Mouse (Mus musculus) kidney, embryonic 14.5 days (tissue): ENCODE data around the gene Kiss1r. TPM values are rescaled to one million over a fixed set of nuclear protein-coding genes. Genes with fewer than 3 reads are reported as not detected.

Experiments
- ATAC-seq: fragments of 200-750 bp; cut with Nextera tagmentation; 2 replicates; pipeline ENCODE4 v1.8.0; 2017; ENCODE audit warnings: moderate number of reproducible peaks, mild to moderate bottlenecking, moderate TSS enrichment, moderate library complexity; ENCODE audit not compliant: low FRiP score, low TSS enrichment
- H3K27ac ChIP-seq: fragments of 300-500 bp; sonication (generic); 2 replicates; pipeline ENCODE4 v1.5.1; 2014; ENCODE audit warnings: low read depth, mild to moderate bottlenecking, low read length, moderate library complexity, mixed read lengths
- H3K27me3 ChIP-seq: fragments of 300-500 bp; sonication (generic); 2 replicates; pipeline ENCODE4 v1.6.1; 2014; ENCODE audit warnings: mild to moderate bottlenecking, low read length; ENCODE audit not compliant: control insufficient read depth, insufficient read depth
- H3K36me3 ChIP-seq: fragments of 300-500 bp; sonication (generic); 2 replicates; pipeline ENCODE4 v1.6.1; 2014; ENCODE audit warnings: low read length, mixed read lengths; ENCODE audit not compliant: control insufficient read depth, insufficient read depth
- H3K4me1 ChIP-seq: fragments of 300-500 bp; sonication (generic); 2 replicates; pipeline ENCODE4 v1.6.1; 2014; ENCODE audit warnings: low read length, mixed read lengths; ENCODE audit not compliant: control insufficient read depth, insufficient read depth
- H3K4me2 ChIP-seq: fragments of 300-500 bp; sonication (generic); replicated peaks from 2 replicates; pipeline ENCODE4 v1.6.1; 2014; ENCODE audit warnings: low read depth, mild to moderate bottlenecking, low read length
- H3K4me3 ChIP-seq: fragments of 300-500 bp; sonication (generic); 2 replicates; pipeline ENCODE4 v1.5.1; 2014; ENCODE audit warnings: mild to moderate bottlenecking, low read length
- H3K9ac ChIP-seq: fragments of 300-500 bp; sonication (generic); 2 replicates; pipeline ENCODE4 v1.6.1; 2014; ENCODE audit warnings: low read depth, mild to moderate bottlenecking, low read length, moderate library complexity
- H3K9me3 ChIP-seq: fragments of 300-500 bp; sonication (generic); 2 replicates; pipeline ENCODE4 v1.6.1; 2016; ENCODE audit warnings: low read length; ENCODE audit not compliant: control insufficient read depth
- WGBS: fragments of 180-500 bp; shearing (Covaris S2); extraction: QIAGEN DNeasy Blood & Tissue Kit; methylation state at CpG from one replicate; pipeline ENCODE4 v1.1.7; 2014; 5-methylcytosine and 5-hydroxymethylcytosine counted together
- polyA plus RNA-seq: library from polyadenylated mRNA; unstranded; fragments of >200 nt; fragmentation: Nextera tagmentation; extraction: Ambion mirVana; gene quantifications from 2 replicates; pipeline ENCODE4 v1.2.1, GENCODE M21; 2014

Gene Kiss1r
- polyA plus RNA-seq, 1 experiment from 2014 or later = 0.47 TPM

DNA sequence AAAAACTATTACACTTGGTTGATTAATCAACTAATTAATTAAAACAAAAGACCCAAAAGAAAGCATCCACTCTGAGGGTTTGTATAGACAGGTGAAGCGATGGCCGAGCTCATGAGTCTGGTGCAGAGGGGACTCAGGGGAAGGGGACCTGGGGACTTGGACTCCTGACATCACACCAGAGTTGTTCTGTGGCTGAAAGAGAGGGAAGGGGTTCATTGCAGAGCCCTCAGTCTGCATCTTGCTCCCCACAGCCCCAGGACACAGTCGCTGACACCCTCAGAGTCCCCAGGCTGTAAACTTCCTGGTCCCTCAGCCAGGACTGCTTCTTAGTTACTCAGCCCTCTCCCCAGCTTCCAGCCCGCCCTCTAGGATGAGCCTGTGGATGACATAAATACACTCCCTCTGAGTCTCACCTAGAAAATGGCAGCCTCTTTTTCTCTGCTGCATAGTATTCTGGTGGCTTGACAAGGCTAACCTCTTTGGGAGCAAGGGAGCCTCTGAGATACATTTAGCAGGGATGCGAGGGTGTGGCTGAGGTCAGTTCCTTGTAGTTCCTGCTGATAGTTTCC lies 845 bp downstream of the Kiss1r start:
- H3K36me3 ChIP-seq = peaks cover 4% of the 10 kb centered on the region; the same call in 1 of the 2 replicates
- peak overlapping the region; percentile 62 for H3K4me2 ChIP-seq
- no peak for ATAC-seq
- no peaks in the 10 kb centered on the region for H3K9me3 ChIP-seq
- peak overlapping the region; percentile 53; the same call in 1 of the 2 replicates for H3K4me3 ChIP-seq
- H3K27ac ChIP-seq = no peak overlapping the region
- H3K27me3 ChIP-seq = peaks cover 51% of the 10 kb centered on the region
- H3K4me1 ChIP-seq = peaks cover 28% of the 10 kb centered on the region
- 73% methylated on average over 5 of the region's 5 CpGs for WGBS
- H3K9ac ChIP-seq = no peak overlapping the region

DNA sequence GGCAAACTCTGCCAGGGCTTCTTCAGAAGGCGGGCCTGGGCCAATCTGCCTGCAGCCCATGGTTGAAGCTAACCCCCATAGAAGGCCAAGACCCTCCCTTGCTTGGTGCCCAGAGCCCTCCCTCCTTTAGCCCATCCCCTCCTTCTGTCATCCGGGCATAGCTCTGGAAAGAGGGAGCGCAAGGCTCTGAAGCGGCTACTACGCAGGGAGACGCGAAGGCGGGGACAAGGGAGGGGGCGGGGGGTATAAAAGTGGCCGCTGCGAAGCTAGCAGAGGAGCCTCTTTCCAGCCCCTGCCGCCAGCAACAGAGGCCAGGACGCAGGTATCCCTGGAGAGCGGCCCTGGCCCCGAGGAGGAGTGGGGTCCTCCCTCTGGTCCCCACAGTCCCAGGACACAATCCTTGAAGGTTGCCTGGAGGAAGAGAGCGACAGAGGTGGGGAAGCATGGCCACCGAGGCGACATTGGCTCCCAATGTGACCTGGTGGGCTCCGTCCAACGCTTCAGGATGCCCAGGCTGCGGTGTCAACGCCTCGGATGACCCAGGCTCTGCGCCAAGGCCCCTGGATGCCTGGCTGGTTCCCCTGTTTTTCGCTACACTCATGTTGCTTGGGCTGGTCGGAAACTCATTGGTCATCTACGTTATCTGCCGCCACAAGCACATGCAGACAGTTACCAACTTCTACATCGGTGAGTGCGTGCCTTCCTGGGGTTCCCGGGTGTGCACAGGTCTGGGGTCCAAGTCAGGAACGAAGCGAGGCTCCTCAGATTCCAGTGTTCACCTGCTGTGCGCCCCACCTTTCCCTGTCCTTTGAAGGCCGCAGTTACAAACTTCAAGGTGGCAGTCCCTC lies 1.7 kb downstream of the Kiss1r start:
- WGBS = 6% methylated on average over 35 of the region's 35 CpGs
- H3K27ac ChIP-seq = no peak overlapping the region
- H3K9me3 ChIP-seq = no peaks in the 10 kb centered on the region
- no peak for ATAC-seq
- H3K9ac ChIP-seq = 0 out of 2 replicates have a peak overlapping the region, but pooled peaks have one; percentile 40
- H3K36me3 ChIP-seq = no peaks in the 10 kb centered on the region
- peaks cover 58% of the 10 kb centered on the region for H3K27me3 ChIP-seq
- peaks cover 28% of the 10 kb centered on the region for H3K4me1 ChIP-seq
- H3K4me3 ChIP-seq = peak overlapping the region; percentile 12; the same call in 1 of the 2 replicates
- H3K4me2 ChIP-seq = peak overlapping the region; percentile 32

DNA sequence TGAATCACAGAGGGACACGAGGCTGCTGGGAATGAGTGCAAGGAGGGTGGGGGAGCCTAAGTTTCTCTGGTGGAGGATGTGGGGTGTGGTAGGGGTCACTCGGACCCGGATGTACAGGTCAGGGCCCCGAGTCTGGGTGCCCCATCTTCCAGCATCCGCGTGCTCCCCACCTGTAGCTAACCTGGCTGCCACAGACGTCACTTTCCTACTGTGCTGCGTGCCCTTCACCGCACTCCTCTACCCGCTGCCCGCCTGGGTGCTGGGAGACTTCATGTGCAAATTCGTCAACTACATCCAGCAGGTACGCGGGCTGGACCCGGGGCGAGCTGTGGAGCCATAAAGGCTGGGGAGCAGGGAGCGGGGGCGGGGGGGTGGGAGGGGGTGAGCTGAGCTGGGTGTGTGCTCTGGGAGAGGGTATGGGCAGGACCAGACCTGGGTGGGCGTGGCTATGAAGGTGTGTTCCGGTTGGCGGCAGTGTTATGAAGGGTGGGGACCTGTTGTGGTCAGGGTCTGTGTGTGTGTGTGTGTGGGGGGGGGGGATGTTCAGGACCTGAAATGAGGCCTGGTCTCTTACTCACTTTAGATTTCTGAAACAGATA lies 2.6 kb downstream of the Kiss1r start:
- Histone ChIP-seq H3K27ac (no peak overlapping the region), H3K9me3 (no peaks in the 10 kb centered on the region), H3K4me3 (peak overlapping the region; percentile 21), H3K4me1 (peaks cover 24% of the 10 kb centered on the region), H3K27me3 (peaks cover 58% of the 10 kb centered on the region), H3K36me3 (no peaks in the 10 kb centered on the region), H3K9ac (no peak overlapping the region), H3K4me2 (peak overlapping the region; percentile 32)
- no peak for ATAC-seq
- WGBS = 4% methylated on average over 21 of the region's 21 CpGs

DNA sequence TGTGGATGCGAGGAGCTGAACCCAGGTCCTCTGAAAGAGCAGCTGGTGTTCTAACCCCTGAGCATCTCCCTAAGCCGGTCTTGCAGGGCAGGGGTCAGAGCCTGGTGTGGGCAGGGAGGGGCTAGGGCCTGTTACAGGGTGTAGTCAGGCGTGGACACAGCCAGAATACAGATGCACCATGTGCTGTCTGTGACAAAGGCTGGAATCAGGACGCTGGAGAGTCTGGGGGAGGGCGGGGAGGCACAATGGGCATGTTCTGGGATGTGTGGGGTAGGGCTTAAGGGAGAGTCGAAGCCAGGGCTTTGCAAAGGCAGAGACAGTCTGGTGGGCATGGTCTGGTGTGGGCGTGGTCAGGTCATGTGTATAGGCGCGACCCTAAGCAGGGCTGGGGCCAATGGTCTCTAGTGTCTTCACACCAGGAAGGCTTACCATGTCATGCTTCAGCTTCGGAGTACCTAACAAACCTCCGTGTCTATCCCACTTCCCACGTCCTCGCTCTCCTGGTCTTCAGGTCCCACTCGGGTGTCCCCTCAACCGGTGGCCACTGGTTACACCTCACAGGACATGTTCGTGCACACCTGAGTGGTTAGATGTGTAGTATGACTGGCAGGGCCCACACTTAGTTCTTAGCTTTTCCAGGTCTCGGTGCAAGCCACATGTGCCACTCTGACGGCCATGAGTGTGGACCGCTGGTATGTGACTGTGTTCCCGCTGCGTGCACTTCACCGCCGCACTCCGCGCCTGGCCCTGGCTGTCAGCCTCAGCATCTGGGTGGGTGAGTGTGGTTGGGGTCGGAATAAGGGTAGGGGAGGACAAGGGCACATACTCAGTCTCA lies 3.5 kb downstream of the Kiss1r start:
- no peak overlapping the region for H3K9ac ChIP-seq

DNA sequence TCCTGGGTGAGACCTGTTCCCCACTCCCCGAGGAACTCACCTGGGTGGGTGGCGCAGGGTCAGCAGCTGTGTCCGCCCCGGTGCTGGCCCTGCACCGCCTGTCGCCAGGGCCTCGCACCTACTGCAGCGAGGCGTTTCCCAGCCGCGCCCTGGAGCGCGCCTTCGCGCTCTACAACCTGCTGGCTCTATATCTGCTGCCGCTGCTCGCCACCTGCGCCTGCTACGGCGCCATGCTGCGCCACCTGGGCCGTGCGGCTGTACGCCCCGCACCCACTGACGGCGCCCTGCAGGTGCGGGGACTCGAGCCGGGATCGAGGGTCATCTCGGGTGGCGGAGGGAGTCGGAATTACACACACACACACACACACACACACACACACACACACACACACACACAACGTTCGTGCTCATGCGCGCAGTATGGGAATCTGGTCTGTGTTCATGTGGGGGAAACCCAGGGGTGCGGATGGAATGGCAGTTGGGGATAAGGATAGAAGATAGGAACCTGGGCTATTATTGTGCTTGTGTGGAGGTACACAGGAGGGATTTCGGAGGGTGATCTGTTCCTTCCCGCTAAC lies 4.3 kb downstream of the Kiss1r start, which contains the start of gene R3hdm4:
Gene R3hdm4, minus strand, starts transcription at position 251 of the 578 bp plus-strand sequence.
- Histone ChIP-seq H3K4me2 (peak within 1 kb of the TSS; percentile 46), H3K27ac (no peak within 1 kb of the TSS), H3K9ac (peak within 1 kb of the TSS; percentile 40), H3K4me3 (peak within 1 kb of the TSS; percentile 20), H3K9me3 (no peaks in the 10 kb centered on the region), H3K36me3 (no peaks in the 10 kb centered on the region), H3K4me1 (peaks cover 24% of the 10 kb centered on the region), H3K27me3 (peaks cover 58% of the 10 kb centered on the region)
- no peak for ATAC-seq
- WGBS = 6% methylated on average over 41 of the region's 41 CpGs

More for the DNA sequence above, 3.5 kb downstream of the Kiss1r start:
- Histone ChIP-seq H3K27me3 (peaks cover 58% of the 10 kb centered on the region), H3K4me3 (peak overlapping the region; percentile 20), H3K4me2 (peak overlapping the region; percentile 46; the same call in 1 of the 2 replicates), H3K9me3 (no peaks in the 10 kb centered on the region), H3K4me1 (peaks cover 22% of the 10 kb centered on the region), H3K27ac (no peak overlapping the region), H3K36me3 (no peaks in the 10 kb centered on the region)
- peak; percentile 14; the same call in 1 of the 2 replicates for ATAC-seq
- 18% methylated on average over 26 of the region's 26 CpGs for WGBS

DNA sequence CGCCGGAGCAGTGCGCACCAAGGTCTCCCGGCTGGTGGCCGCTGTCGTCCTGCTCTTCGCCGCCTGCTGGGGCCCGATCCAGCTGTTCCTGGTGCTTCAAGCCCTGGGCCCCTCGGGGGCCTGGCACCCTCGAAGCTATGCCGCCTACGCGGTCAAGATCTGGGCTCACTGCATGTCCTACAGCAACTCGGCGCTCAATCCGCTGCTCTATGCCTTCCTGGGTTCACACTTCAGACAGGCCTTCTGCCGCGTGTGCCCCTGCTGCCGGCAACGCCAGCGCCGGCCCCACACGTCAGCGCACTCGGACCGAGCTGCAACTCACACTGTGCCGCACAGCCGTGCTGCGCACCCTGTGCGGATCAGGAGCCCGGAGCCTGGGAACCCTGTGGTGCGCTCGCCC lies 4.8 kb downstream of the Kiss1r start:
- Histone ChIP-seq H3K9me3 (no peaks in the 10 kb centered on the region), H3K27ac (no peak overlapping the region), H3K4me2 (peak overlapping the region; percentile 46), H3K9ac (peak overlapping the region; percentile 40), H3K4me1 (peaks cover 27% of the 10 kb centered on the region), H3K4me3 (peak overlapping the region; percentile 20), H3K27me3 (peaks cover 58% of the 10 kb centered on the region), H3K36me3 (no peaks in the 10 kb centered on the region)
- ATAC-seq = no peak
- 1% methylated on average over 34 of the region's 34 CpGs for WGBS

DNA sequence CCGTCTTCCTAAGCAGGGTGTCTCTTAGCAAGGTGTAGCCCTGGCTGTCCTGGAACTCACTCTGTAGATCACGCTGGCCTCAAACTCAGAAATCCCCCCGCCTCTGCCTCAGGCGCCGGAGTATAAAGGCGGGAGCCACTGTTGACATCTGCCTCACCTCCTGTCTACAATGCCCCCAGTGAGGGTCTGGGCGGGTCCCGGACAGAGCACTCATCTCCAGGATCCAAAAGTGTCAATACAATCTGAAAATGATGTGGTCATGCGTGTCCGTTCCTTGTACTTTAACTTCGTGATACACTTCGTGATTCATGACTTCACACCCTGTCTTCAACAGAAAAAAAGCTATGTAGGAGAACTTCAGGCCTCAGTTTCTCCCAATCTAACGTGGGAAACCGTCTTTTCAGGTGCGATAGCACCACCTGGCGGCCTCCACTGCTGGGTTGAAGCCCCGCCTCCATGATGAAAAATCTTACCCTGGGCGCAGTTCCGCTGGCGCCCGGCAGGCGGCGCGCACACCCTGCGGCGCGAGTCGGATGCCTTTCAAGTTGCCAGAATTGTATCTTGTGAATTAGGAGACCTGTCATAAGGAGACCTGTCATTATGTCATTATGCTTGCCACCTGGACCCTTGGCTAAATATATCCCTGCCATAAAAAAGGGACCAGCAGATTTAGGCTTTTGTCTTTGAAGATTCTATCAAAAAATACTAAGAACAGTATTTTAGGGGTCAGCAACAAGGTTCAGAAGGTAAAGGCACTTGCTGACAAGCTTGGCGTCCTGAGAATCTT lies 8.4 kb downstream of the Kiss1r start:
- no peaks in the 10 kb centered on the region for H3K36me3 ChIP-seq
- H3K4me2 ChIP-seq = no peak overlapping the region; the same call in 1 of the 2 replicates
- H3K9me3 ChIP-seq = no peaks in the 10 kb centered on the region
- 12% methylated on average over 29 of the region's 29 CpGs for WGBS
- H3K9ac ChIP-seq = no peak overlapping the region
- peaks cover 31% of the 10 kb centered on the region for H3K27me3 ChIP-seq
- no peak overlapping the region for H3K4me3 ChIP-seq
- ATAC-seq = no peak
- H3K4me1 ChIP-seq = peaks cover 37% of the 10 kb centered on the region
- no peak overlapping the region for H3K27ac ChIP-seq
